Mouse (Mus musculus) T-helper 2 cell (primary cell): Measurements from ENCODE around the gene Ankrd24.

ENCODE experiments used
- in situ Hi-C: fragments of 300-600 bp; cut with MboI, MseI; formaldehyde crosslinking; loops from one replicate; pipeline ENCODE4 v1.15.1; 2025; ENCODE audit warnings: high pct_unique_total_duplicates

Ankrd24 gene

GRCm38 (mm10) chr10:81628390-81628789, at the start of gene Ankrd24:
Gene Ankrd24 (plus strand): TSS chr10:81628540.
- in situ Hi-C loops, result loop anchor here (25.0 kb wide), 1 partner anchor 1709 kb away; the partner anchor contains the start of gene Slc41a2

- in situ Hi-C loops, result loop anchor here (10.0 kb wide), 1 partner anchor 1115 kb away; the partner anchor contains the start of genes Glt8d2 and Hcfc2
These were observed 48.4 kb upstream of the Ankrd24 start for GRCm38 (mm10) chr10:81579967-81580366.

- in situ Hi-C loops, result loop anchor here (10.0 kb wide), 1 partner anchor 1114 kb away; the partner anchor contains the start of genes Glt8d2 and Hcfc2
These were observed 47.8 kb upstream of the Ankrd24 start for GRCm38 (mm10) chr10:81580441-81581070.

- in situ Hi-C loops, result loop anchor here (10.0 kb wide), 1 partner anchor 1111 kb away; the partner anchor contains the start of genes Glt8d2 and Hcfc2
These were observed 45.0 kb upstream of the Ankrd24 start for GRCm38 (mm10) chr10:81583347-81583746.

GRCm38 (mm10) chr10:81588739-81589138, 39.6 kb upstream of the Ankrd24 start:
- in situ Hi-C loops, result loop anchor here (10.0 kb wide), 1 partner anchor 1106 kb away; the partner anchor contains the start of genes Glt8d2 and Hcfc2

- in situ Hi-C loops, result no loop called here
These were observed 36.5 kb upstream of the Ankrd24 start for GRCm38 (mm10) chr10:81591846-81592245.

GRCm38 (mm10) chr10:81592631-81593030, 35.7 kb upstream of the Ankrd24 start:
- in situ Hi-C loops, result no loop called here

- in situ Hi-C loops, result no loop called here
These were observed 35.1 kb upstream of the Ankrd24 start for GRCm38 (mm10) chr10:81593223-81593622.

- in situ Hi-C loops, result no loop called here
These were observed 34.4 kb upstream of the Ankrd24 start for GRCm38 (mm10) chr10:81593935-81594334.

GRCm38 (mm10) chr10:81595599-81595998, 32.7 kb upstream of the Ankrd24 start:
- in situ Hi-C loops, result no loop called here

GRCm38 (mm10) chr10:81596611-81597010, 31.7 kb upstream of the Ankrd24 start:
- in situ Hi-C loops, result no loop called here

- in situ Hi-C loops, result no loop called here
These were observed 31.0 kb upstream of the Ankrd24 start for GRCm38 (mm10) chr10:81597137-81597950.

GRCm38 (mm10) chr10:81598342-81598741, 30.0 kb upstream of the Ankrd24 start:
- in situ Hi-C loops, result no loop called here

- in situ Hi-C loops, result no loop called here
These were observed 29.5 kb upstream of the Ankrd24 start for GRCm38 (mm10) chr10:81598871-81599270.

- in situ Hi-C loops, result loop anchor here (5.0 kb wide), 1 partner anchor 32 kb away; no protein-coding TSS in a partner anchor
These were observed 28.7 kb upstream of the Ankrd24 start for GRCm38 (mm10) chr10:81599630-81600029.

- in situ Hi-C loops, result loop anchor here (5.0 kb wide), 1 partner anchor 33 kb away; no protein-coding TSS in a partner anchor
These were observed 28.2 kb upstream of the Ankrd24 start for GRCm38 (mm10) chr10:81600096-81600495.

- in situ Hi-C loops, result loop anchor here (5.0 kb wide), 1 partner anchor 33 kb away; no protein-coding TSS in a partner anchor
These were observed 27.6 kb upstream of the Ankrd24 start, which contains the start of gene Tle6 for GRCm38 (mm10) chr10:81600738-81601203. Gene Tle6 (minus strand): TSS chr10:81601073.

GRCm38 (mm10) chr10:81601396-81601905, 26.9 kb upstream of the Ankrd24 start:
- in situ Hi-C loops, result loop anchor here (5.0 kb wide), 1 partner anchor 34 kb away; no protein-coding TSS in a partner anchor

GRCm38 (mm10) chr10:81602741-81603151, 25.6 kb upstream of the Ankrd24 start:
- in situ Hi-C loops, result loop anchor here (5.0 kb wide), 1 partner anchor 35 kb away; no protein-coding TSS in a partner anchor

- in situ Hi-C loops, result loop anchor here (5.0 kb wide), 1 partner anchor 37 kb away; no protein-coding TSS in a partner anchor
These were observed 24.0 kb upstream of the Ankrd24 start for GRCm38 (mm10) chr10:81604019-81604967.
